Mouse (Mus musculus) testis, adult 2 months (tissue): ENCODE results near the gene Klk13. TPM values are rescaled to one million over a fixed set of nuclear protein-coding genes. Genes with fewer than 3 reads are reported as not detected.

ENCODE experiments used
- H3K27ac ChIP-seq: fragments of 200-500 bp; 2 replicates; pipeline ENCODE4 v1.5.1; 2012; ENCODE audit warnings: low read depth, low read length; ENCODE audit not compliant: control insufficient read depth, insufficient read depth
- H3K27me3 ChIP-seq: fragments of 200-500 bp; 2 replicates; pipeline ENCODE4 v1.6.1; 2012; ENCODE audit warnings: mild to moderate bottlenecking, low read length, moderate library complexity; ENCODE audit not compliant: control insufficient read depth, insufficient read depth
- H3K36me3 ChIP-seq: fragments of 200-500 bp; 2 replicates; pipeline ENCODE4 v1.6.1; 2012; ENCODE audit warnings: mild to moderate bottlenecking, low read length; ENCODE audit not compliant: control insufficient read depth, insufficient read depth
- H3K4me1 ChIP-seq: fragments of 200-500 bp; 2 replicates; pipeline ENCODE4 v1.6.1; 2012; ENCODE audit warnings: low read length; ENCODE audit not compliant: control insufficient read depth, insufficient read depth
- H3K4me3 ChIP-seq: fragments of 200-500 bp; 2 replicates; pipeline ENCODE4 v1.5.1; 2012; ENCODE audit warnings: low read depth, mild to moderate bottlenecking, low read length, moderate library complexity, mixed read lengths; ENCODE audit not compliant: control insufficient read depth
- CTCF ChIP-seq: fragments of 200-500 bp; IDR thresholded peaks from 2 replicates; pipeline ENCODE4 v1.5.1; 2012; ENCODE audit warnings: low read depth, mild to moderate bottlenecking, inconsistent platforms, low read length, moderate library complexity; ENCODE audit not compliant: control insufficient read depth, insufficient read depth, insufficient replicate concordance
- POLR2A ChIP-seq: fragments of 200-500 bp; IDR thresholded peaks from 2 replicates; pipeline ENCODE4 v1.6.1; 2012; ENCODE audit warnings: low read depth, mild to moderate bottlenecking, inconsistent platforms, low read length, moderate library complexity; ENCODE audit not compliant: control insufficient read depth
- polyA plus RNA-seq: library from polyadenylated mRNA; depleted of rRNA; stranded (reverse); fragments of >200 nt; gene quantifications from 2 replicates; pipeline ENCODE4 v1.2.3, GENCODE M21; 2012

Gene Klk13
- polyA plus RNA-seq, 1 experiment = not detected

DNA sequence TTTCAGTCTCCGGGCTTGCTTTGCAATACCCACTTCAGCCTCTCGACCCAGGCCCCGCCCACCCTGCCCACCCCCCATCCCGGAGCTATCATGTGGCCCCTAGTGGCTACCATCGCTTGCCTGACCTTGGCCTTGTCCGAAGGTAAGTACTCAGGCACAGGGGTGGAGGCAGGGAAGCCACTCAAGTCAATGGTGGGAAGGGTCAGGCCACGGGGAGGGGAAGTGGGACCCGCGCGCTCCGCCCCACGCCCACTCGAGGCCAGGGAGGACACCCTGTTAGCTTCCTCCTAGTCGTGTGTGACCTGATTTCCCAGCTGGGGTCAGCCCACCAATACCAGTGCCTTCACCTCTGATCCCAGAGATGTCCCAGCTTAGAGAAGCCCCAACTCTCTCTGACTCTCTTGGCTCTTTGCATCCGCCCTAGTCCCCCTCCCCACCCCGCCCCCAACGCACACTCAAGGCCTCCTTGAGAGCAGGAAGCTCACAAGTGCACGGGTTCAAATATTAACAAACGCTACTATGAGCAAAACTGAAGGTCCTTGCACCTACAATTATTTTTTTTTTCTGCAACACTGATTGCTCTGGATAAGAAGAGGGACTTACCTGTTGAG, 1.5 kb downstream of the Klk13 start:
- H3K4me3 ChIP-seq = no peak overlapping the region
- no peaks in the 10 kb centered on the region for H3K36me3 ChIP-seq
- H3K27ac ChIP-seq = no peak overlapping the region
- no peak for TF ChIP-seq POLR2A
- TF ChIP-seq CTCF = no peak
- no peaks in the 10 kb centered on the region; the same call in none of the 2 replicates for H3K4me1 ChIP-seq
- no peaks in the 10 kb centered on the region for H3K27me3 ChIP-seq

DNA sequence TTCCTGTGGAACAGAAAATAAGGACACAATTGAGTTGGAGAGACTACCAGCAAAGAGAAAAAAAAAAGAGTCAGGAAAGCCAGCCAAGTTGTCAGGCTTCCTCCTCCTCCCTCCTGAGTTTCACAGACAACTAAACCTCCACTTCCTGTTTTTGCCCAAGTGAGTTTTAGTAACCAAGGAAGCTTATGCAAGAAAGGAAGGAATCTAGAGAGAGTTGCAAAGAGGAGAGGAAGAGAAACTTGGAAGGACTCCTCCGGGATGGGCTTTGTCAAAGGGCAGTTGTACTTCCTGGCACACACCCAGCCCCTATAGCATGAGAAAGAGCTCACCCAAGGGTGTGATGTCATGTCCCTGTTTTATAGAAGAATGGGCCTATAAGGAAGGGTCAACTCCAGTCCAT, 35.4 kb downstream of the Klk13 start:
- H3K36me3 ChIP-seq = no peaks in the 10 kb centered on the region
- no peak for TF ChIP-seq CTCF
- no peak for TF ChIP-seq POLR2A
- H3K27me3 ChIP-seq = no peaks in the 10 kb centered on the region
- no peaks in the 10 kb centered on the region for H3K4me1 ChIP-seq
- no peak overlapping the region for H3K27ac ChIP-seq
- no peak overlapping the region for H3K4me3 ChIP-seq

DNA sequence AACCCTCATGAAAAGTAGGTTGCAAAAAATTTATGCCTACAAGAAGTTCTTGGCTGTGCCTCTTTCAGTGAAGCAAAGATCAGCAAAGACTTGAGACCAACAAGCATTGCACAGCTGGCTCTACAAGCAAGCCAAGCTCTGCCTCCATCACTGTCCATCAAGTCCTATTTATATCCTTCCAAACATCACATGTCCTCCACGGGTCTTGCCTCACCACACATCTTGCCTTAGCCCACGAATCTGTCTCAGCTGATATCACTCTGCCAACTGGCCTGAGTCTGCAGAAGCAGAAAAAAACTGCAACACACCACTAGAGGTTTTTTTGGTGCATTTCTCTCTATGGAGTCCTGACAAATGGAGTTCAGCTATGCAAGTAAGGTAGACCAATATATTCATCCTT, 40.4 kb downstream of the Klk13 start:
- TF ChIP-seq POLR2A (no peak), CTCF (no peak)
- Histone ChIP-seq H3K27ac (no peak overlapping the region), H3K4me1 (no peaks in the 10 kb centered on the region), H3K27me3 (no peaks in the 10 kb centered on the region), H3K4me3 (no peak overlapping the region), H3K36me3 (no peaks in the 10 kb centered on the region)

DNA sequence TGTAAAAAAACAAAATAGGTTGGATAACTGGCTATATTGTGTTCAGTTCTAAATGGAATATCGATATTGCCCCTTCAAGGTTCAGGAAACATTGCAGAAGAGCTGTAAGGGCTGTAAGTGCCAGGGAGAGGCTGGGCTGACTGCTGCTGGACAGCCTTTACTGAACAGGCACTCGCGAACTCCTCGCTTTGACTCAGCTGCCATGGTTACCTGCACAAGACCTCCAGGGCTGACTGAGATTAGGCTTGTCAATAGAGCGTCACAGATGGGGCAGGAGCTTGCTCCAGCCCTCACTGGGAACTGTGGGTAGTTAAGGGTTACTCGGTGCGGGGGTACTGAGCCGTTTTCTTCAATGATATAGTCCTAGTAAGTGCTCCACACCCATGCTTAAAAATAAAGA, 54.1 kb downstream of the Klk13 start:
- Histone ChIP-seq H3K36me3 (no peaks in the 10 kb centered on the region), H3K4me1 (no peaks in the 10 kb centered on the region), H3K27me3 (no peaks in the 10 kb centered on the region), H3K27ac (no peak overlapping the region), H3K4me3 (no peak overlapping the region)
- no peak for TF ChIP-seq CTCF
- TF ChIP-seq POLR2A = no peak

DNA sequence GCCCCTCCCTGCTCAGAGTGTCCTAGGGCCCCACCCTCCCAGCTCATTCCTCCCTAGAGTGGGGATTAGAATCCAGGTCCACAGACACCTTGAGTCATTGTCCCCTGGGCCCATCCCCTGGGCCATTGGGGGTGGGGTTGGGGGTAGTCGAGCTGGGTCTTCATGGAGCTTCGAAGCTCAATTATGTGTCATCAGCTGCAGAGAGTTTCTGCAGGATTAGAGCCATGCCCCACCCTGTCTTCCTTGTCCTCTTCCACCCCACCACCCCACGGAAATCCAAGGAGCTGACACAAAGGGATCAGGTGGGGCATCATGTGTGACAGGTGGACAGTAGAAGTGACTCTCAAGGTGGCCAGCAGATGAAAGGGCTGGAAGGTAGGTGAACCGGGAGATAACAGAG, 56.2 kb downstream of the Klk13 start, which contains the start of gene Klk12:
Gene Klk12, plus strand, starts transcription at position 301 of the 400 bp plus-strand sequence.
- no peak within 1 kb of the TSS for H3K4me3 ChIP-seq
- H3K4me1 ChIP-seq = peaks cover 4% of the 10 kb centered on the region
- TF ChIP-seq CTCF (no peak), POLR2A (no peak)
- H3K36me3 ChIP-seq = no peaks in the 10 kb centered on the region
- no peak within 1 kb of the TSS for H3K27ac ChIP-seq
- H3K27me3 ChIP-seq = no peaks in the 10 kb centered on the region

DNA sequence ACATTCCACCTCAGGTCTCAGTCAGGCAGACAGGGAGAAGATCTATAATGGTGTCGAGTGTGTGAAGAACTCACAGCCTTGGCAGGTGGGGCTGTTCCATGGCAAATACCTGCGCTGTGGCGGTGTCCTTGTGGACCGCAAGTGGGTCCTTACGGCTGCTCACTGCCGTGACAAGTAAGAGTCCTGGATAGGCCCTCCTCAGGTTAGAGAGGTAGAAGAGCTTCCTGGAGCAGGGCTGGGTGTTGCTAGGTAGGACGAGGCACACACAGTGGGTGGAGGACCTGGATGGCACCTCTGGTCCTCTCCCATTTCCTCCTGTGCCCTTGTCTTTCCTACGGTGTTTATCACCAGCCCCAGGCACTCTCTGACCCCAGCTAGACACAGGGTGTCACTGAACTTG, 57.3 kb downstream of the Klk13 start:
- H3K36me3 ChIP-seq = no peaks in the 10 kb centered on the region
- TF ChIP-seq POLR2A = no peak
- no peak for TF ChIP-seq CTCF
- H3K4me1 ChIP-seq = peaks cover 4% of the 10 kb centered on the region
- no peak overlapping the region for H3K27ac ChIP-seq
- no peak overlapping the region for H3K4me3 ChIP-seq
- H3K27me3 ChIP-seq = no peaks in the 10 kb centered on the region

DNA sequence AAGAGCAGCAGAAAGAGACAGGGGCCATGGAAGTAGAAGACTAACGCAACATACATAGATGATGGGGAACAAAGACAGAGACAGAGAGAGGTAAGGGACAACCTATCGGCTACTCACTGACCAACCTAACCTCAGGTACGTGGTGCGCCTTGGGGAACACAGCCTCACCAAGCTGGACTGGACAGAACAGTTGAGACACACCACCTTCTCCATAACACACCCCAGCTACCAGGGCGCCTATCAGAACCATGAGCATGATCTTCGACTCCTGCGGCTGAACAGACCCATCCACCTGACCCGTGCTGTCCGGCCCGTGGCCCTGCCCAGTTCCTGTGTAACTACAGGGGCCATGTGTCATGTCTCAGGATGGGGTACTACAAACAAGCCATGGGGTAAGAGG, 58.3 kb downstream of the Klk13 start:
- Histone ChIP-seq H3K4me1 (peaks cover 4% of the 10 kb centered on the region), H3K36me3 (no peaks in the 10 kb centered on the region), H3K27me3 (no peaks in the 10 kb centered on the region), H3K4me3 (no peak overlapping the region), H3K27ac (no peak overlapping the region)
- no peak for TF ChIP-seq POLR2A
- TF ChIP-seq CTCF = no peak
